In the genomic region with DNA sequence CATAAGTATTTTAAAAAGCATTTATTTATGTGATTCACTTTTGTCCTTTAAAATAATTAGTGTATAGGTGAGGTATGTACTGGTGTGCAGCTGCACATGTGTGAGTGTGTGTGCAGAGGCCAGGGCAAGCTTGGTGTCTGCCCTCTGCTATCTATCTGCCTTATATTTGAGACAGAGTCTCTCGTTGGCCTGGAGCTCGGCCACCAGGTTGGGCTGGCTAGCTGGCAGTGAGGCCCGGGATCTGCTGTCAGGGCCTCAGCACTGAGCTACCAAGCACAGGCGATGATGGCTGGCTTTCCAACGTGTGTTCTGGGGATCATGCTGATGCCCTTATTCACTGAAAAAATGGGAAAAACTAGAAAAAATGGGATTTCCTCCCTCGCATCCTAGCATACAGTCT, we compare ENCODE assay signal across 25 mouse cellular contexts.
DNase-seq lines count a peak whose midpoint lies in the region; ATAC-seq and TF ChIP-seq lines count a peak whose summit lies in the region.
"Had no signal": no experiment of that assay in that cellular context is flagged by ENCODE, and none has a peak within 500 bp of the region (broad histone marks: within the 10 kb centered on the region; RNA-seq: fewer than 3 reads in every experiment).

No protein-coding gene starts in this region.

- no peak overlapping the region for H3K4me3 ChIP-seq in heart, adult 2 months
- no peak overlapping the region for H3K4me3 ChIP-seq in hindbrain, embryonic 13.5 days
- H3K4me3 ChIP-seq in hindbrain, embryonic 14.5 days (replicated peaks; ENCODE audit: low read length): no peak overlapping the region
- H3K4me3 ChIP-seq: embryonic facial prominence, embryonic 10.5 days; embryonic facial prominence, embryonic 12.5 days; erythroblast, embryonic 14.5 days; forebrain, embryonic 10.5 days; forebrain, embryonic 12.5 days had no signal

- WGBS in heart, adult 2 months: 71% methylated on average over 6 of the region's 6 CpGs
- WGBS in hindbrain, embryonic 13.5 days: 71% methylated on average over 6 of the region's 6 CpGs
- 60% methylated on average over 6 of the region's 6 CpGs for WGBS in hindbrain, embryonic 14.5 days

- no peak for ATAC-seq in hindbrain, embryonic 13.5 days (ENCODE audit: low FRiP score)
- ATAC-seq in hindbrain, embryonic 14.5 days (ENCODE audit: low FRiP score): no peak
- ATAC-seq: activated CD4-positive, CD25-positive, alpha-beta regulatory T cell, adult 4 months; CD4-positive, CD25-positive, alpha-beta regulatory T cell, adult 4 months; forebrain, embryonic 14.5 days; forebrain, embryonic 16.5 days; Patski had no signal

- peak; percentile 90 for DNase-seq in heart, adult 11 months
- no peak for DNase-seq in heart, adult 2 months
- no peak for DNase-seq in hindbrain, embryonic 14.5 days (ENCODE audit: low spot score)
- DNase-seq in gastrocnemius, postnatal 10 days: no peak
- DNase-seq: adrenal gland, adult 8-10 months; adrenal gland, postnatal 14 days; adrenal gland, postnatal 36 days; B cell, adult 2 months; cerebellum, adult 11 months; cerebellum, adult 18-20 months; cerebellum, adult 8-10 months; cerebellum, adult 9-11 months had no signal

- H3K27me3 ChIP-seq in heart, adult 2 months (ENCODE audit: control insufficient read depth, insufficient read depth, low read length): no peaks in the 10 kb centered on the region
- H3K27me3 ChIP-seq in hindbrain, embryonic 13.5 days: no peaks in the 10 kb centered on the region
- no peaks in the 10 kb centered on the region for H3K27me3 ChIP-seq in hindbrain, embryonic 14.5 days (ENCODE audit: control insufficient read depth, insufficient read depth, low read length)
- H3K27me3 ChIP-seq: CH12.LX; embryonic facial prominence, embryonic 12.5 days; forebrain, embryonic 12.5 days; Patski had no signal

- no peak overlapping the region for H3K4me2 ChIP-seq in hindbrain, embryonic 13.5 days
- H3K4me2 ChIP-seq in hindbrain, embryonic 14.5 days (replicated peaks): no peak overlapping the region
- H3K4me2 ChIP-seq: embryonic facial prominence, embryonic 12.5 days; forebrain, embryonic 12.5 days had no signal

- intact Hi-C loops in heart, adult 2 months (cut with DNase I): no loop called here

- TF ChIP-seq CTCF in heart, adult 2 months (IDR thresholded peaks at IDR 0.05): no peak

- no peak overlapping the region for H3K27ac ChIP-seq in heart, adult 2 months
- peak overlapping the region; percentile 24 for H3K27ac ChIP-seq in hindbrain, embryonic 13.5 days
- no peak overlapping the region for H3K27ac ChIP-seq in hindbrain, embryonic 14.5 days
- H3K27ac ChIP-seq: embryonic facial prominence, embryonic 10.5 days; embryonic facial prominence, embryonic 12.5 days; forebrain, embryonic 12.5 days had no signal

- H3K79me2 ChIP-seq in heart, adult 2 months (replicated peaks; ENCODE audit: control insufficient read depth, insufficient read depth, low read length): no peaks in the 10 kb centered on the region

- peaks cover 11% of the 10 kb centered on the region for H3K4me1 ChIP-seq in heart, adult 2 months (ENCODE audit: control insufficient read depth, insufficient read depth, low read length)
- peaks cover 24% of the 10 kb centered on the region; the same call in 1 of the 2 replicates for H3K4me1 ChIP-seq in hindbrain, embryonic 13.5 days (replicated peaks)
- no peaks in the 10 kb centered on the region for H3K4me1 ChIP-seq in hindbrain, embryonic 14.5 days (replicated peaks; ENCODE audit: control insufficient read depth, insufficient read depth, low read length)
- H3K4me1 ChIP-seq: embryonic facial prominence, embryonic 10.5 days; embryonic facial prominence, embryonic 12.5 days had no signal

- H3K9me3 ChIP-seq in hindbrain, embryonic 13.5 days: peaks cover under 1% of the 10 kb centered on the region; the same call in 1 of the 2 replicates
- no peaks in the 10 kb centered on the region for H3K9me3 ChIP-seq in hindbrain, embryonic 14.5 days (ENCODE audit: control insufficient read depth, low read length)
- H3K9me3 ChIP-seq: embryonic facial prominence, embryonic 10.5 days; embryonic facial prominence, embryonic 12.5 days; forebrain, embryonic 10.5 days; forebrain, embryonic 12.5 days; G1E had no signal

- no peak for TF ChIP-seq POLR2A in heart, adult 2 months (IDR thresholded peaks at IDR 0.05; ENCODE audit: insufficient read depth, low read depth, low read length)

- H3K36me3 ChIP-seq in heart, adult 2 months (ENCODE audit: control insufficient read depth, insufficient read depth, low read length): peaks cover 1% of the 10 kb centered on the region; the same call in 1 of the 2 replicates
- peaks cover 11% of the 10 kb centered on the region; the same call in 1 of the 2 replicates for H3K36me3 ChIP-seq in hindbrain, embryonic 13.5 days
- H3K36me3 ChIP-seq in hindbrain, embryonic 14.5 days (replicated peaks; ENCODE audit: control insufficient read depth, insufficient read depth): peaks cover 5% of the 10 kb centered on the region; the same call in 1 of the 2 replicates
- H3K36me3 ChIP-seq: G1E had no signal

- no peak for TF ChIP-seq EP300 in heart, adult 2 months (IDR thresholded peaks at IDR 0.05; ENCODE audit: insufficient read depth, low read depth, low read length)

- no peak overlapping the region for H3K9ac ChIP-seq in heart, adult 2 months (ENCODE audit: low read depth, low read length)
- H3K9ac ChIP-seq in hindbrain, embryonic 13.5 days: no peak overlapping the region
- H3K9ac ChIP-seq in hindbrain, embryonic 14.5 days: no peak overlapping the region
- H3K9ac ChIP-seq: embryonic facial prominence, embryonic 12.5 days; forebrain, embryonic 12.5 days had no signal
